Mouse (Mus musculus) layer of hippocampus, adult 2 months (tissue): Measurements from ENCODE around the gene Spata7. TPM values are rescaled to one million over a fixed set of nuclear protein-coding genes. Genes with fewer than 3 reads are reported as not detected.
A peak's percentile ranks its signal among the peaks of the same experiment; 100 is the strongest.

Source experiments
- DNase-seq, 2 experiments: peaks; one replicate each; pipeline ENCODE4 v3.0.0; 2022; ENCODE audit warnings: low spot score in 2 of 2
- H3K27ac ChIP-seq: fragments of 200-600 bp; 2 replicates; pipeline ENCODE4 v1.8.1; 2022
- H3K4me3 ChIP-seq: fragments of 200-600 bp; 2 replicates; pipeline ENCODE4 v1.8.1; 2022; ENCODE audit warnings: mild to moderate bottlenecking
- CTCF ChIP-seq: fragments of 200-600 bp; conservative IDR thresholded peaks from 2 replicates; pipeline ENCODE4 v1.8.1; 2022; ENCODE audit warnings: antibody characterized with exemption, mild to moderate bottlenecking, moderate library complexity
- total RNA-seq, 2 experiments: library from RNA; stranded (reverse); gene quantifications; 2 replicates each; pipeline ENCODE4 v1.2.3; 2021

The Spata7 gene
- total RNA-seq, 2 experiments from 2014 or later, result 26.3 to 32.2 TPM

DNA sequence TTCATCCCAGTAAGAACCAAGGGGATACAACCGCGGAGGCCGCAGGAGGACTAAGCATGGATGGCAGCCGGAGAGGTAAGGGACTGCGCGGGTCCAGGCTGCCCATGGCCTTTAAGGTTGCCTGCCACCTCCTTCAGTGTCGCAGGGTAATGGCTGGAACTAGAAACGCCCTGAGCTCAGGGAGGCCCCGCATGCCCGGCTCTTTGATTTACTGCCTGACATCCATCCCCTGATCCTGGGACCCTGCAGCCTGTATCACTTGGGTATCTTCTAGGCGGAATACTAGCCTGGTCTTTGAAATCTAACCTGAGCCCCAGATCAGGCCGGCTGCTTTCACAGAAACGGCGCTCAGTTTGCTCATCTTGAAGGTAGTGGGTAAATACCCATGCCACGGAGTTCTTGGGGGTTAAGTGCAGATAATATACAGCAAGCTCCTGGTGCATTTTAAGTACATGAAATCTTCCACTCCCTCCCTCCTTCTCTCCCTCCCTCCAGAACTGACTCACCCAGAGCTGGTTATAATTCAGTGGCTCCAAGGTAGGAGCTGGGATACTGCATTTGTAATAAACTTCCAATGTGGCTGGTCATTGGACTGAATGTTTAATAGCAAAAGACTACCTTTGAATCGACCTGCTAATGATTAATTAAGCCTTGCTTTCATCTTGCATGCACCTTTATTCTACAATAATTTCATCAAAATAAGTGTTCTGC lies 458 bp downstream of the Spata7 start:
- peak overlapping the region; percentile 95 for H3K27ac ChIP-seq
- no peak for TF ChIP-seq CTCF
- peak in 1 of 2 experiments; percentile 9 for DNase-seq

DNA sequence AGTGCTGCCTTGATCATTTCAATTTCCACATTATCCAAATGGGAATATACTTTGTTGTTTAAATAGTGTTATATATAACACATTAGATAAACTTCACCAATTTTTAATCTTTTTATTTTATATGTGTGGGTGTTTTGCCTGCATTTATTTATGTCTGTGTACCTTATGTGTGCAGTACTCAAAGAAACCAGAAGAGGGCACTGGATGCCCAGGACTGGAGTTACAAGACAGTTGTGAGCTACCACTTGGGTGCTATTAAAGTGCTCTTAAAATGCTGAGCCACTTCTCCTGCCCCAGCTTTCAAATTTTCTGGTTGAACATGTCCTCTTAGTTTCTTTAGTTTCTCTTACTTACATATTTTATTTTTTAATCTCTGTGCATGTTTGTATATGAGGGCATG lies 16.9 kb downstream of the Spata7 start:
- Histone ChIP-seq H3K4me3 (no peak overlapping the region), H3K27ac (no peak overlapping the region)
- TF ChIP-seq CTCF, result peak; percentile 59
- DNase-seq, result no peak

More for the DNA sequence above, 458 bp downstream of the Spata7 start:
- peak overlapping the region; percentile 97 for H3K4me3 ChIP-seq

DNA sequence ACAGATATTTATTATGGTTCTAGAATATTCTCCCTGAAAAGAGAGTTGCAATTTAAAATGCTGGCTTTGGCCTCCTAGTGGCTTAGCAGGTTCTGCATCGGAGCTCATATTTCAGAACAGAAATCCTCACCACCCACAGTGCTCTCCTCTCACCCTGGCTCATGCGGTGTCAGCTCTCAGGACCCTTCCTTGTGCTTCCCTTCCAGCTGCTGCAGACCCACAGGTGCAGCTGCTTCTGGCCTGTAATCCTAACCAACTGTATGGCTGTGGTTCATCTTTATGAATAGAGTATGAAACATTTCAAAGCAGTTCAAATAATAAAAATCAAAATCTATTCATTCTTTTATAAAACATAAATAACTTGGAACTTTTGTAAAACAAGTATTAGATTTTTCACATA lies 28.9 kb downstream of the Spata7 start:
- Histone ChIP-seq H3K4me3 (no peak overlapping the region), H3K27ac (no peak overlapping the region)
- no peak for DNase-seq
- TF ChIP-seq CTCF, result peak; percentile 60

DNA sequence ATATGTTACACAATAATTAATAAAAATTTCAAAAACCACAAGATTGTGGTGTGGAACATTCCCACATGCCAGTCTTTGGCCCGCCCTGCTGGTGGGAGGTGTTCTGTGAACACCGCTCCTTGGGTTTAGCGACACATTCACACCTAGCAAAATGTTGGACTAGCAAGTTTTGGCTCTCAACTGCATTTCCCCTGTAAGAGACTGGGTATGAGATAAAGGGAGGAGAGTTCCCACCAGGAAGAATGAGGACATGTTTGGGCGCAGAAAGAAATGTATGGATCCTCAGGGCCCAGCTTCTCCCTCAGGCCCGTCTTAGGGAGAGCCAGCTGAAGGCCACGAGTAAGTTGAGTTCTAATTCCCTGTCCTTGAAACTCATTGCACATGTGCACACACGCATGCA lies 34.7 kb downstream of the Spata7 start:
- no peak for TF ChIP-seq CTCF
- DNase-seq, result no peak
- Histone ChIP-seq H3K27ac (no peak overlapping the region), H3K4me3 (no peak overlapping the region)

DNA sequence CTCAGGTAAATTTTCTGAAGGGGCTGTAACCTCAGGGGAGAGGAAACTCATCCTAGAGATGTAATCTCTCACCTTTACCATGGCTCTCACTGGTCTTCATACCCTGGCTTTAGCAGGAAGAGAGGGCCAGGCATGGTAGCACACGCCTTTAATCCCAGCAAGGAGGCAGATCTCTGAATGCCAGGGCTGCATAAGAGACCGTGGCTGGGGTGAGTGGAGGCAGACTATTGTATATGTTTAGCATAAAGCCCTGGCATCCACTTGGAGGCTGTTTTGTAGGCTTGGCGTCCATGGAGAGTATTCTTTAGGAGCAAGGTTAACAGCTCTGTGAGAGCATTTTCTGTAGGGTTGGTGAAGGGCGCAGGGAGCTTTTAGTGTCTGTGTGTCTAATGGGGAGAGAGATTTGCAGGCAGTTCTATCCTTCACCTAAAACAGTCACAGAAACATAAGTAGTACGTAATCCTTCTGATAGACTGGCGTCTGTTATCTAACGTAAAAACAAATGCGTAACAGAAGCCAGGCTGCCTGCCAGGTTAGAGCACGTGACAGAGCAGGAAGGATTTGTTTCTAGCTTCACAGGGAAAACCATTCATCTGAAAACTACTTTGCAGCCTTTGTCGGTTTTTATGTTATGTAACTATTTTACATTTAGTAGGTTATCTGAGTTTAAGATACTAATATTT lies 40.3 kb downstream of the Spata7 start:
- Histone ChIP-seq H3K27ac (peak overlapping the region; percentile 62), H3K4me3 (no peak overlapping the region)
- TF ChIP-seq CTCF, result no peak
- peak; percentile 78 to 89 for DNase-seq

DNA sequence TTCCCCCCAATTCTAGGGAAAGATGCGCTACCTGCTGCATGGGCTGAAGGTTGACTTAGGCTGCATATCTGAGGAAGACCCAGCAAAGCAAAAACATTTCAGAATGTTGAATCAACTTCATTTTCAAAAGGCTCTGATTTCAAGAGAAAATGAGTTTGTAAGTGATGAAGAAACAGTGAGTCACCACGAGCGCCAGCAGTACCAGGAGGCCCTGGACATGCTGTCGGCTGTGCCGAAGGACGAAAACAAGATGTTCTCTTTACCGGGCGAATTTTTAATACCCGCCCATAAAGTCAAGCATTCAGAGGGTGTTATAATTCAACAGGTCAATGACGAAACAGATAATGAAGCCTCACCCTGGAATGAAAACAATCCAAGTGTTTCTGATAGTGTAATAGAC lies 41.1 kb downstream of the Spata7 start:
- TF ChIP-seq CTCF, result no peak
- Histone ChIP-seq H3K27ac (peak overlapping the region; percentile 62), H3K4me3 (no peak overlapping the region)
- no peak for DNase-seq

DNA sequence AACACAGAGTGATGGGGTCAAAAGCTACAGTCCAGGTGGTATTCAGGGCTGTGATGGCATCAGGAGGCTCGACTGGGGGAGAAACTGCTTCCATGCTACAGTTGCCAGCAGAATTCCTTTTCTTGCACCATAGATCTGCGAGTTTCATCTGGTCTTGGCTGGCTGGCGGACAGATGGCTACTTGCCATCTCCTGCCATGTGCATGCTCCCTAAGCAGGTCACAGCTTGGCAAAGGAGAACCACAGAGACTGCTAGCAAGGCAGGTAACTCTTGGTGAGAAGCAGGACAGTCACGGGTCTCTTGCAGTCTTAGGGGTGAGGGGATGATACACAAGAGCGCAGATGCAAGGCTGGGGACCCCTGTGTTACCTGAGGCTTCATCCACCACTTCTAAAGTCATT lies 41.9 kb downstream of the Spata7 start:
- no peak overlapping the region for H3K4me3 ChIP-seq
- H3K27ac ChIP-seq, result no peak overlapping the region
- TF ChIP-seq CTCF, result no peak
- DNase-seq, result no peak

DNA sequence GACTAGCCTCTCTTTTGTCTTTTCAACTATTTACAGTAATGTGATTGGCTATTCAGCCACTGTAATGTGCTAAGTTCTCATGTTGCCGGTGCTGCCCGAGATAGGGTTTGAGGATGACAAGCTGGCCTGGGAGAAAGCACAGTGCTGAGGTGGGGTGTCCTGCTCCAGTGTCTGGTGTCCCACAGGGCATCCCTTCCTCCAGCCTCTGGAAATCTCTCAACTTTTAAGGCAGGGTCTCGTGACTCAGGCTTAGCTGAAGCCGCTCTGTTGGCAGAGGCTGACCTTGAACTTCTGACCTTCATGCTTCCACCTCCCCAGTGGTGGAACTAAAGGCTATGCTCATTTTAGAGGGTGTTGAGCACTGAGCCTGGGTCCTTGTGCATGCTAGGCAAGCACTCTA lies 42.5 kb downstream of the Spata7 start:
- no peak for DNase-seq
- no peak for TF ChIP-seq CTCF
- H3K4me3 ChIP-seq, result no peak overlapping the region
- no peak overlapping the region for H3K27ac ChIP-seq

DNA sequence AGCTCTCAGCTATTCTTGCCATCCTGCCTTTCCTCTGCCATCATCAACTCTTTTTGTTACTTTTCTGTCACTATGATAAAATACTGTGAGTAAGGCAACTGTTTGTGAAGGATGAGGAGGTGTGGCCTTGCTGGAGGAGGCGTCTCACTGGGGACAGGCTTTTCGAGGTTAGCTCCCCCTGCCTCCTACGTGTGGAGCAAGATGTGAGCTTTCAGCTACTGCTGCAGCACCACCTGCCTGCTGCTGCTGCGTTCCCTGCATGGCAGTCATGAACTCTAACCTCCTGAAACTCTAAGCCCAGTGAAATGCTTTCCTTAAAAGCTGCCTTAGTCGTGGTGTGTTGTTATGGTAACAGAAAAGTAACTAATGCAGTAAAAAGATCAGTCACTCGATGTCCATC lies 45.9 kb downstream of the Spata7 start:
- Histone ChIP-seq H3K4me3 (no peak overlapping the region), H3K27ac (no peak overlapping the region)
- DNase-seq, result no peak
- no peak for TF ChIP-seq CTCF

DNA sequence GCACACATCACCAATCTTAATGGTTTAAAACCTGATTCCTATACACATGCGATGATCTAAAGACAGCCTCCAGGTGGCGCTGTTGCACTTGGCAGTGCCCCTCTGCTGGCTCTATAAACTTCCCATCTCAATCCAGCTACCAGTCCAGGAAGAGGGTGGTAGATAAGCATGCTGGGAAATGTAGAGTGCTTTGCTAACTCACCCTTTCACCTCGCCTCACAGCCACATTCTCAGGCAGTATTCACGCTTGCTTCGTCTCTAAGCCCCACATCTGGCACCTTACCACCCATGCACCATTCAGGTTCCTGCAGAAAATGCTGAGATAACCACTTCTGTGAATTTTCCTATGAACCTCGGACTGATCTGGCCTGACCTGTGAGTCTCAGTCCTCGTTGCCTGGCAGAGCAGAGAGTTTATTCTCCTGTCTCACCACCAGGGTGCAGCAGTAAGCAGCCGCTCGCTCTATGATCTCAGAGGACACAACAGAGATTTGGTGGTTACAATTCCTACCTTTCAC lies 46.7 kb downstream of the Spata7 start:
- H3K27ac ChIP-seq, result peak overlapping the region; percentile 83
- DNase-seq, result peak; percentile 60 to 83
- H3K4me3 ChIP-seq, result peak overlapping the region; percentile 47
- TF ChIP-seq CTCF, result peak; percentile 75

DNA sequence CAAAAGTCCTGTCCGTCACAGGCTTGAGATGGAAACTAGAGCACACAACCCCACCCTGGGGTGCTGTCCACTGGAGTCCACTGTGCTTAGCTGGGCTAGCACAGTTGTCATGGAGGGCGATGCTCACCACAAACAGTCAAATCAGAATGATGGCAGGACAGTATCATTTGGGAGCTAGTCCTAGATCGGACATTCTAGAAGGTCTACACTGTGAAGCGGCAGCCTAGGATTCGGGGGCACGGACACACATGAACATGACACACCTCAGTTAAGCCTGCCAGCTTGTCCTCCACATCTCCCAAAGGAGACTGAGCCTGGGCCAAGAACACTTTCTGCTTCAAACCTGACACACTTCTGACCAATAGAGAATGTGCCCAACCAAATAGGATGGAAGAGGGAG lies 48.9 kb downstream of the Spata7 start:
- no peak overlapping the region for H3K27ac ChIP-seq
- no peak for DNase-seq
- TF ChIP-seq CTCF, result no peak

DNA sequence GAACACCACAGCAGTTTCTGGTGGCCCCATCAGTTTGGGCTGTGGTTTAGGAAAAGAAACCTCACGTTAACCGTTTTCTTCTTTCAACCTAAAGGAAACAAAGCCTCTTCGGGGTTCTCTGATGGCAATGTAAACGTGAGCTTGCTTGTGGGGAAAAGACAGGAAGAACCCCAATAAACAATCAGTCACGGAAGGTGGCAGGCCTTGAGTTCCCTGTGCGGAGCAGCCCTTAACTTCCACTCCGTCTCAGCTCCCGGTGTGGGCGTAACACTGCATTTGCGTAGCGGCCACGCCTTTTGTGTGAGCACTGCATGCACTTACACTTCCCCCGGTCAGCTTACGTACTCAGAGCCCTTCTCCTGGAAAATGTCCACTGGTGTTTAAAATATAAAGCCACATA lies 49.4 kb downstream of the Spata7 start:
- DNase-seq, result no peak
- H3K4me3 ChIP-seq, result no peak overlapping the region
- no peak for TF ChIP-seq CTCF
- no peak overlapping the region for H3K27ac ChIP-seq

More for the DNA sequence above, 48.9 kb downstream of the Spata7 start:
- H3K4me3 ChIP-seq, result no peak overlapping the region

DNA sequence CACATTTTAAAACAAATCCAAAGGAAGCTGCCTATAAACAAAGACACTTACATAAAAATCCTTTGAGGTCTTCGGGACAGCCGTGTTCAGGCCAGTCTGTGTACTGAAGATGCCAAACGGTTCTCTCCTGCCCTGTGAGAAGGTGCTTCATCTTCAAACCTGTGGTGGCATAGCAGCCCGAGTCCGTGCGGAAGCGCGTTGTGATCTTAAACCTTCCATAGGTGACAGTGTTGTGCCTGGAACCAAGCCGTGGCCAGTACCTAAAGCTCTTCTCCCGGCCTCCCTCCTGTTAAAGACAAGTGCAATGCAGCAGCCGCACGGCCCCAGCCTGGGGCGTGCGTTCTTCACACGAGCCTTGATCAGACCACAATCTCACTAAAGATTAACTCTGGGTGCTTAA lies 51.9 kb downstream of the Spata7 start:
- no peak for TF ChIP-seq CTCF

DNA sequence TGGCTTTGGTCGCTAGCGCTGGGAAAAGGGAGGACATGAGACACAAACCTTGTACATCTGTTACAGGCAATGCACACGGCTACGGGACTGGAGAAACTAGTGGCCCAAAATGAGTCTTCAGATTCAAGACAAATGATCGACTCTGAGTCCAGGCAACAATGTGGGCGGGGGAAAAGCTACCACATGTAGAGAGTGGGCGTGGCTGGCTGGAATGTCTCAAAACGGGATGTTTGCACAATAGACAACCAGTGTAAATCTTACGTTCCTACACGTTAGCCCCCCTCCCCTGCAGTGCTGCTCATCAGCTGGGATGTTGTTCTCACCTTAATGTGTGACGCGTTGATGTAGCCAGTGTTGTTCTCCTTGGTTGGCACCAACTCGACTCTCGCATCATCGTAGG lies 54.2 kb downstream of the Spata7 start:
- no peak for TF ChIP-seq CTCF
- Histone ChIP-seq H3K4me3 (no peak overlapping the region), H3K27ac (no peak overlapping the region)
- no peak for DNase-seq

More for the DNA sequence above, 51.9 kb downstream of the Spata7 start:
- no peak overlapping the region for H3K4me3 ChIP-seq
- no peak overlapping the region for H3K27ac ChIP-seq
- no peak for DNase-seq
